Mouse (Mus musculus) MEL (cell line): ENCODE results near the gene Adam19. TPM values are rescaled to one million over a fixed set of nuclear protein-coding genes. Genes with fewer than 3 reads are reported as not detected.

Experiments used
- DNase-seq: peaks from one replicate; pipeline ENCODE4 v3.0.0; 2011; ENCODE audit warnings: low read depth, low spot score
- H3K27ac ChIP-seq: 2 replicates; pipeline ENCODE4 v1.5.1; 2012; ENCODE audit warnings: low read depth, mild to moderate bottlenecking, control low read depth, low read length, moderate library complexity; ENCODE audit not compliant: control insufficient read depth
- H3K27me3 ChIP-seq, 2 experiments: fragments of 150-350 bp in 1 of 2; sonication (generic) in 1 of 2; 2 replicates each; pipeline ENCODE4 v1.6.1; 2012; ENCODE audit warnings: low read length in 2 of 2, mild to moderate bottlenecking in 2 of 2, improper control_type of control experiment in 1 of 2, moderate library complexity in 1 of 2; ENCODE audit not compliant: insufficient read depth in 2 of 2, control insufficient read depth in 1 of 2
- H3K36me3 ChIP-seq, 2 experiments: 2 replicates each; pipeline ENCODE4 v1.6.1; 2012 to 2014; ENCODE audit warnings: low read length in 2 of 2, improper control_type of control experiment in 1 of 2, inconsistent platforms in 1 of 2, mild to moderate bottlenecking in 1 of 2; ENCODE audit not compliant: insufficient read depth in 2 of 2, control insufficient read depth in 1 of 2
- H3K4me1 ChIP-seq, 2 experiments: fragments of 150-350 bp in 1 of 2; sonication (generic) in 1 of 2; 2 replicates each; pipeline ENCODE4 v1.6.1; 2012; ENCODE audit warnings: low read length in 2 of 2, improper control_type of control experiment in 1 of 2, mild to moderate bottlenecking in 1 of 2; ENCODE audit not compliant: insufficient read depth in 2 of 2, control insufficient read depth in 1 of 2
- H3K4me3 ChIP-seq, 2 experiments: fragments of 150-350 bp in 1 of 2; sonication (generic) in 1 of 2; 2 replicates each; pipeline ENCODE4 v1.5.1; 2012; ENCODE audit warnings: low read depth in 2 of 2, low read length in 2 of 2, mild to moderate bottlenecking in 2 of 2, moderate library complexity in 2 of 2, control low read depth in 1 of 2, improper control_type of control experiment in 1 of 2; ENCODE audit not compliant: control insufficient read depth in 1 of 2, insufficient read depth in 1 of 2
- H3K79me2 ChIP-seq: 2 replicates; pipeline ENCODE4 v1.6.1; 2012; ENCODE audit warnings: mild to moderate bottlenecking, low read length, moderate library complexity; ENCODE audit not compliant: control insufficient read depth, poor library complexity, insufficient read depth
- H3K9ac ChIP-seq: 2 replicates; pipeline ENCODE4 v1.6.1; 2012; ENCODE audit warnings: low read depth, mild to moderate bottlenecking, control low read depth, low read length, moderate library complexity; ENCODE audit not compliant: control insufficient read depth, poor library complexity, severe bottlenecking
- H3K9me3 ChIP-seq: fragments of 150-350 bp; sonication (generic); replicated peaks from 2 replicates; pipeline ENCODE4 v1.6.1; 2012; ENCODE audit warnings: mild to moderate bottlenecking, low read length, improper control_type of control experiment, moderate library complexity; ENCODE audit not compliant: insufficient read depth
- BHLHE40 ChIP-seq: IDR thresholded peaks from 2 replicates; pipeline ENCODE4 v1.6.1; 2012; ENCODE audit warnings: low read depth, mild to moderate bottlenecking, inconsistent platforms, low read length, improper control_type of control experiment, borderline replicate concordance
- CHD1 ChIP-seq: IDR thresholded peaks from 2 replicates; pipeline ENCODE4 v1.6.1; 2012; ENCODE audit warnings: low read depth, mild to moderate bottlenecking, inconsistent platforms, low read length, improper control_type of control experiment
- CTCF ChIP-seq, 3 experiments: IDR thresholded peaks in 2 of 3; conservative IDR thresholded peaks in 1 of 3; 2 replicates each; pipeline ENCODE4 v1.5.1; 2011 to 2012; ENCODE audit warnings: low read length in 3 of 3, low read depth in 2 of 3, mild to moderate bottlenecking in 2 of 3, improper control_type of control experiment in 1 of 3, inconsistent platforms in 1 of 3, mixed read lengths in 1 of 3, moderate library complexity in 1 of 3; ENCODE audit not compliant: control insufficient read depth in 1 of 3, insufficient read depth in 1 of 3, poor library complexity in 1 of 3, severe bottlenecking in 1 of 3
- ELF1 ChIP-seq: IDR thresholded peaks from 2 replicates; pipeline ENCODE4 v1.6.1; 2014; ENCODE audit warnings: low read depth, mild to moderate bottlenecking, inconsistent platforms, low read length, improper control_type of control experiment, moderate library complexity
- ETS1 ChIP-seq: IDR thresholded peaks from 2 replicates; pipeline ENCODE4 v1.6.1; 2012; ENCODE audit warnings: low read depth, mild to moderate bottlenecking, inconsistent platforms, low read length, improper control_type of control experiment, moderate library complexity
- GATA1 ChIP-seq: IDR thresholded peaks from 2 replicates; pipeline ENCODE4 v1.6.1; 2011; ENCODE audit warnings: low read depth, low read length, improper control_type of control experiment
- KAT2A ChIP-seq: conservative IDR thresholded peaks from 2 replicates; pipeline ENCODE4 v1.6.1; 2012; ENCODE audit warnings: low read depth, low read length, improper control_type of control experiment, inconsistent platforms
- MAX ChIP-seq: IDR thresholded peaks from 2 replicates; pipeline ENCODE4 v1.6.1; 2011; ENCODE audit warnings: low read length, improper control_type of control experiment
- MAZ ChIP-seq: IDR thresholded peaks from 2 replicates; pipeline ENCODE4 v1.6.1; 2012; ENCODE audit warnings: low read depth, mild to moderate bottlenecking, inconsistent platforms, low read length, improper control_type of control experiment
- MEF2A ChIP-seq: IDR thresholded peaks from 2 replicates; pipeline ENCODE4 v1.6.1; 2014; ENCODE audit warnings: low read depth, mild to moderate bottlenecking, inconsistent platforms, low read length, improper control_type of control experiment; ENCODE audit not compliant: poor library complexity, insufficient replicate concordance, severe bottlenecking; ENCODE audit errors: extremely low read depth
- MXI1 ChIP-seq: IDR thresholded peaks from 2 replicates; pipeline ENCODE4 v1.6.1; 2011; ENCODE audit warnings: mild to moderate bottlenecking, low read depth, low read length, improper control_type of control experiment
- MYB ChIP-seq: IDR thresholded peaks from 2 replicates; pipeline ENCODE4 v1.6.1; 2011; ENCODE audit warnings: mild to moderate bottlenecking, low read depth, low read length, improper control_type of control experiment
- MYC ChIP-seq: IDR thresholded peaks from 2 replicates; pipeline ENCODE4 v1.6.1; 2011; ENCODE audit warnings: low read depth, mild to moderate bottlenecking, low read length, improper control_type of control experiment, moderate library complexity
- NRF1 ChIP-seq: IDR thresholded peaks from 2 replicates; pipeline ENCODE4 v1.6.1; 2014; ENCODE audit warnings: low read depth, mild to moderate bottlenecking, inconsistent platforms, low read length, improper control_type of control experiment, moderate library complexity; ENCODE audit not compliant: poor library complexity, insufficient read depth, severe bottlenecking
- POLR2A ChIP-seq, 2 experiments: IDR thresholded peaks; 2 replicates each; pipeline ENCODE4 v1.6.1; 2011 to 2012; ENCODE audit warnings: low read length in 2 of 2, mild to moderate bottlenecking in 2 of 2, control low read depth in 1 of 2, improper control_type of control experiment in 1 of 2, low read depth in 1 of 2, moderate library complexity in 1 of 2; ENCODE audit not compliant: control insufficient read depth in 1 of 2, insufficient read depth in 1 of 2, poor library complexity in 1 of 2
- POLR2AphosphoS2 ChIP-seq: IDR thresholded peaks from 2 replicates; pipeline ENCODE4 v1.6.1; 2011; ENCODE audit warnings: low read length, improper control_type of control experiment
- POLR2AphosphoS5 ChIP-seq: IDR thresholded peaks from 2 replicates; pipeline ENCODE4 v1.6.1; 2012; ENCODE audit warnings: low read depth, borderline replicate concordance, mild to moderate bottlenecking, inconsistent platforms, low read length, moderate library complexity, mixed read lengths
- RAD21 ChIP-seq: IDR thresholded peaks from 2 replicates; pipeline ENCODE4 v1.6.1; 2011; ENCODE audit warnings: mild to moderate bottlenecking, low read depth, low read length, improper control_type of control experiment
- SIN3A ChIP-seq: IDR thresholded peaks from 2 replicates; pipeline ENCODE4 v1.6.1; 2012; ENCODE audit warnings: low read length, improper control_type of control experiment, inconsistent platforms
- TAL1 ChIP-seq: IDR thresholded peaks from 2 replicates; pipeline ENCODE4 v1.6.1; 2012; ENCODE audit warnings: mild to moderate bottlenecking, inconsistent platforms, low read length, moderate library complexity, mixed read lengths
- UBTF ChIP-seq: IDR thresholded peaks from 2 replicates; pipeline ENCODE4 v1.6.1; 2012; ENCODE audit warnings: low read depth, mild to moderate bottlenecking, inconsistent platforms, low read length, improper control_type of control experiment, moderate library complexity, borderline replicate concordance; ENCODE audit not compliant: insufficient read depth
- USF1 ChIP-seq: IDR thresholded peaks from 2 replicates; pipeline ENCODE4 v1.6.1; 2014; ENCODE audit warnings: low read depth, mild to moderate bottlenecking, inconsistent platforms, low read length, improper control_type of control experiment, moderate library complexity
- ZNF384 ChIP-seq: IDR thresholded peaks from 2 replicates; pipeline ENCODE4 v1.6.1; 2012; ENCODE audit warnings: low read depth, mild to moderate bottlenecking, inconsistent platforms, low read length, improper control_type of control experiment
- polyA plus RNA-seq, 2 experiments: library from polyadenylated mRNA; stranded (reverse) in 1 of 2; unstranded in 1 of 2; fragments of >175 nt in 1 of 2; fragments of >200 nt in 1 of 2; gene quantifications; 2 replicates each; pipeline versions ENCODE4 v1.2.1 to v1.2.4; 2012; ENCODE audit warnings: low replicate concordance in 2 of 2, low read depth in 1 of 2; ENCODE audit not compliant: insufficient read length in 2 of 2, insufficient read depth in 1 of 2, missing spikeins in 1 of 2
- total RNA-seq: library from RNA; depleted of rRNA; stranded (reverse); fragments of 300-350 nt; gene quantifications from 2 replicates; pipeline ENCODE4 v1.2.3, GENCODE M21; 2012

Adam19 gene
- total and polyA plus RNA-seq, 3 experiments, result 0.12 to 0.19 TPM; not detected in 1

DNA sequence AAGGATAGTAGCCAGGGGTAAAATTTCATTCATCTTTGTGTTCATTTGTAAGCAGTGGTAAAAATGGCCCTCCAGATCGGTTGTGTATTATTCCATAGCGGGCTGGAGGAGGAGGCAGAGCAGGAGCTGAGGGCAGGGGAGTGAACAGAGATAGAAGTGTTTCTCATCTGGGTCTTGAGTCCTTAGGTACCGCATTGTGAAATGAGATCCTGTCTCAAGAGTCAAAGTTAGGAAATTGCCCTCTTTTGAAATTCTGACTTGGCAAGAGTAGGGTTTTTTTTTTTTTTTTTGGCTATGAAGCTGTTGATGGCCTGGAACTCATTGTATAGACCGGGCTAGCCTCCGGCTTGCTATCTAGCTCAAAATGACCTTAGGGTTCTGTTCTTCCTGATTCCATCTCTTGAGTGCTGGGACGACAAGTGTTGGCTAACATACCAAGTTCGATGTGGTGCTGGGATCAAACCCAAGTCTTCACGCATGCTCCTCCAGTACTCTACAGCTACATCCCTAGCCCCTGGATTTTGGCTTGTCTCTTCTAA lies 67.6 kb downstream of the Adam19 start:
- Histone ChIP-seq H3K9ac (no peak overlapping the region), H3K79me2 (no peaks in the 10 kb centered on the region), H3K36me3 (peaks cover 0 to 5% of the 10 kb centered on the region in 2 experiments; a peak in 1 of 4 replicates), H3K4me1 (peaks cover 0 to 8% of the 10 kb centered on the region in 2 experiments; a peak in 3 of 4 replicates), H3K27ac (no peak overlapping the region), H3K27me3 (peaks cover 6 to 11% of the 10 kb centered on the region in 2 experiments), H3K4me3 (no peak overlapping the region), H3K9me3 (no peaks in the 10 kb centered on the region)
- TF ChIP-seq USF1, result no peak
- TF ChIP-seq SIN3A, result no peak
- no peak for TF ChIP-seq POLR2AphosphoS5
- no peak for TF ChIP-seq POLR2AphosphoS2
- TF ChIP-seq CTCF (IDR thresholded peaks at IDR 0.05 in 2 of 3, conservative IDR thresholded peaks at IDR 0.05 in 1 of 3; ENCODE audit: control insufficient read depth in 1 of 3, insufficient read depth in 1 of 3, low read depth in 2 of 3, low read length in 3 of 3, poor library complexity in 1 of 3, severe bottlenecking in 1 of 3), result no peak
- TF ChIP-seq ZNF384, result no peak
- TF ChIP-seq MYC, result no peak
- no peak for DNase-seq

DNA sequence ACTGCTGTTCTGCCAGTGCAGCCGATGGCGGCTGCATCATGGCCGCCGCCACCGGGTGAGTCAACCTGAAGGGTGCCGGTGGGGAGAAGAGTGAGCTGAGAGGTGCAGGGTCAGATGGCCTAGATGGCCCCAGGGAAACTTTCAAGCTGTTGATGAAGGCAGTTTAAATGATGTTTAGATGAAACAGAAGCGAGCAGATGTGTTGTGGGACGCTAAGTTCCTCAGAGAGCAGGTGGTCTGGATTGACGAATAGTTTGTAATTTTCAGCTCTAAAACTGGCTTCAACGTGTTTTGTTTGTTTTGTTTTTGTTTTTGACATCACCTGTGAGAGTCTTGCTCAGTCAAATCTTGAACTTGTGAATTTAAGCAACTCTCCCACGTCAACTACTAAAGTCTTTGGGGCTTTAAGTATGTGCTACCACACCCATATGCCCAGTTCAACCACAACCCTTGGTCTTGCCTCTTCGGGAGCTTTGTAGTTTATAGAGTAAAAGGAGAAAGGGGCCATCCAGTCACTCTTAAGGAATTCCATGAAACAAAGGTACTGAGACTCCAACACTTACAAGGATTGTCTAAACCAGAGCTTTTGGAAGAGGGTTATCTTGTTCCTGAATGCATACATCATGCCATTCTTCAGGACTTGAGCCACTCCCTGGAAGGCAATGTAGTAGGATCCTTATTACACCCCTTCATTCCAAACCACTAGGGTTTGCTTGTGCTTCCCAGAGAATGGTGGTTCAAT lies 69.5 kb downstream of the Adam19 start:
- Histone ChIP-seq H3K27ac (no peak overlapping the region), H3K9ac (no peak overlapping the region), H3K27me3 (peaks cover 2 to 3% of the 10 kb centered on the region in 2 experiments), H3K4me1 (peaks cover 0 to 15% of the 10 kb centered on the region in 2 experiments), H3K9me3 (no peaks in the 10 kb centered on the region), H3K79me2 (no peaks in the 10 kb centered on the region), H3K4me3 (no peak overlapping the region), H3K36me3 (peaks cover 0 to 5% of the 10 kb centered on the region in 2 experiments; a peak in 1 of 4 replicates)
- no peak for DNase-seq
- TF ChIP-seq POLR2AphosphoS2 (no peak), ETS1 (no peak), RAD21 (no peak), BHLHE40 (no peak), UBTF (no peak), MXI1 (no peak), SIN3A (no peak), GATA1 (no peak), MYB (no peak), POLR2A (IDR thresholded peaks at IDR 0.05; ENCODE audit: control insufficient read depth in 1 of 2, insufficient read depth in 1 of 2, low read depth in 1 of 2, low read length in 2 of 2, poor library complexity in 1 of 2) (no peak), MEF2A (no peak), CHD1 (no peak), ELF1 (no peak), MAX (no peak), TAL1 (no peak), KAT2A (no peak), NRF1 (no peak), MAZ (no peak)
